Comparison of ENCODE assay signal across 27 mouse cellular contexts in genomic region chr4:7201816-7202215, GRCm38 (mm10).
DNase-seq lines count a peak whose midpoint lies in the region; ATAC-seq lines count a peak whose summit lies in the region.
"Had no signal": no experiment of that assay in that cellular context is flagged by ENCODE, and none has a peak within 500 bp of the region (broad histone marks: within the 10 kb centered on the region; RNA-seq: fewer than 3 reads in every experiment).

No protein-coding gene starts in this region.

- H3K36me3 ChIP-seq in midbrain, embryonic 11.5 days (ENCODE audit: control insufficient read depth, insufficient read depth, low read length) = no peaks in the 10 kb centered on the region
- no peaks in the 10 kb centered on the region for H3K36me3 ChIP-seq in midbrain, embryonic 15.5 days (replicated peaks)
- H3K36me3 ChIP-seq: G1E; heart, embryonic 15.5 days; hindbrain, embryonic 15.5 days; limb, embryonic 13.5 days had no signal

- H3K4me1 ChIP-seq in midbrain, embryonic 11.5 days (ENCODE audit: control insufficient read depth, insufficient read depth, low read length) = no peaks in the 10 kb centered on the region
- no peaks in the 10 kb centered on the region for H3K4me1 ChIP-seq in midbrain, embryonic 15.5 days
- H3K4me1 ChIP-seq: forebrain, embryonic 13.5 days; heart, embryonic 15.5 days; hindbrain, embryonic 15.5 days; limb, embryonic 13.5 days had no signal

- no peak overlapping the region for H3K4me3 ChIP-seq in midbrain, embryonic 11.5 days (ENCODE audit: low read depth, low read length)
- H3K4me3 ChIP-seq in midbrain, embryonic 15.5 days = no peak overlapping the region
- H3K4me3 ChIP-seq: erythroblast, embryonic 14.5 days; forebrain, embryonic 13.5 days; heart, embryonic 15.5 days; hindbrain, embryonic 15.5 days; limb, embryonic 13.5 days; megakaryocyte, embryonic 14.5 days had no signal

- no peak for ATAC-seq in midbrain, embryonic 11.5 days (ENCODE audit: low FRiP score)
- no peak for ATAC-seq in midbrain, embryonic 15.5 days (replicated peaks)
- ATAC-seq in megakaryocyte progenitor cell, adult 5-6 weeks (replicated peaks; ENCODE audit: poor library complexity) = no peak
- ATAC-seq: forebrain, embryonic 13.5 days; inflammation-experienced regulatory T-cells, adult 6 months; Patski had no signal

- no peaks in the 10 kb centered on the region for H3K9me3 ChIP-seq in midbrain, embryonic 11.5 days (ENCODE audit: control insufficient read depth, low read length)
- H3K9me3 ChIP-seq in midbrain, embryonic 15.5 days = no peaks in the 10 kb centered on the region
- H3K9me3 ChIP-seq: forebrain, embryonic 13.5 days; G1E; heart, embryonic 15.5 days; hindbrain, embryonic 15.5 days; limb, embryonic 13.5 days; megakaryocyte, embryonic 14.5 days had no signal

- H3K4me2 ChIP-seq in midbrain, embryonic 11.5 days = no peak overlapping the region
- no peak overlapping the region for H3K4me2 ChIP-seq in midbrain, embryonic 15.5 days
- H3K4me2 ChIP-seq: forebrain, embryonic 13.5 days; heart, embryonic 15.5 days; hindbrain, embryonic 15.5 days; limb, embryonic 13.5 days; liver, embryonic 11.5 days had no signal

- WGBS in midbrain, embryonic 11.5 days = 20% methylated on average over 2 of the region's 2 CpGs
- WGBS in midbrain, embryonic 15.5 days = 12% methylated on average over 2 of the region's 2 CpGs

- no peaks in the 10 kb centered on the region for H3K27me3 ChIP-seq in midbrain, embryonic 11.5 days (ENCODE audit: control insufficient read depth, insufficient read depth, low read length)
- H3K27me3 ChIP-seq in midbrain, embryonic 15.5 days (replicated peaks) = no peaks in the 10 kb centered on the region
- H3K27me3 ChIP-seq: forebrain, embryonic 13.5 days; heart, embryonic 15.5 days; hindbrain, embryonic 15.5 days; limb, embryonic 13.5 days; megakaryocyte, embryonic 14.5 days; Patski had no signal

- peak; percentile 81 for DNase-seq in midbrain, embryonic 11.5 days (ENCODE audit: low spot score, missing footprints)
- DNase-seq in R1 (ENCODE audit: low read depth, low spot score) = peak; percentile 27
- peak; percentile 49 for DNase-seq in embryo, embryonic 10 days (ENCODE audit: low spot score)
- DNase-seq in layer of hippocampus, adult 11-12 months (ENCODE audit: low spot score) = no peak
- DNase-seq: adrenal gland, postnatal 25 days; B cell, adult 2 months; cerebellum, adult 18-20 months; cerebellum, postnatal 10 days; gastrocnemius, postnatal 14 days; kidney, adult 11 months; kidney, postnatal 14 days; lung, postnatal 36 days; midbrain, embryonic 14.5 days; right cerebral cortex, adult 18-20 months; right cerebral cortex, postnatal 4 days had no signal

- H3K9ac ChIP-seq in midbrain, embryonic 11.5 days (ENCODE audit: low read length) = no peak overlapping the region
- H3K9ac ChIP-seq in midbrain, embryonic 15.5 days = no peak overlapping the region
- H3K9ac ChIP-seq: forebrain, embryonic 13.5 days; heart, embryonic 15.5 days; hindbrain, embryonic 15.5 days; limb, embryonic 13.5 days had no signal

- H3K27ac ChIP-seq in midbrain, embryonic 11.5 days (ENCODE audit: low read depth, low read length) = no peak overlapping the region
- no peak overlapping the region for H3K27ac ChIP-seq in midbrain, embryonic 15.5 days
- H3K27ac ChIP-seq: forebrain, embryonic 13.5 days; heart, embryonic 15.5 days; hindbrain, embryonic 15.5 days; limb, embryonic 13.5 days had no signal
